Mouse (Mus musculus): Measurements from ENCODE around the gene Ccdc163. TPM values are rescaled to one million over a fixed set of nuclear protein-coding genes. Genes with fewer than 3 reads are reported as not detected.

Ccdc163 gene
- total and polyA plus RNA-seq, 3 experiments: 15.3 to 27.9 (median 18.1) TPM

GRCm38 (mm10) chr4:116729532-116729931 is 21.2 kb downstream of the Ccdc163 start:
- Histone ChIP-seq H3K27me3 (replicated peaks) (no peaks in the 10 kb centered on the region), H3K79me2 (replicated peaks; ENCODE audit: control insufficient read depth, extremely low read depth, insufficient read depth, poor library complexity, severe bottlenecking) (0 out of 2 replicates have a peak, but pooled peaks cover 2% of the 10 kb centered on the region), H3K4me2 (ENCODE audit: insufficient read depth, low read depth, poor library complexity, severe bottlenecking) (no peak overlapping the region), H3K4me1 (ENCODE audit: control insufficient read depth in 1 of 2, insufficient read depth in 2 of 2) (no peaks in the 10 kb centered on the region), H3K4me3 (replicated peaks in 1 of 3; ENCODE audit: low read depth in 2 of 3, low read length in 2 of 3, poor library complexity in 1 of 3) (no peak overlapping the region), H3K9ac (ENCODE audit: insufficient read depth, low read depth) (no peak overlapping the region), H3K36me3 (replicated peaks in 1 of 2; ENCODE audit: control insufficient read depth in 1 of 2, insufficient read depth in 1 of 2, low read length in 1 of 2) (no peaks in the 10 kb centered on the region), H3K27ac (ENCODE audit: insufficient read depth, low read depth) (no peak overlapping the region), H3K9me3 (replicated peaks; ENCODE audit: low read length) (no peaks in the 10 kb centered on the region)
- dilution Hi-C loops (cut with MboI; ENCODE audit: extremely low pct_ligation_motif_present, extremely low pct_unique_long_range_greater_than_20kb, low sequenced_read_pairs): no loop called here
- in situ Hi-C loops (cut with MboI; ENCODE audit: low pct_ligation_motif_present, low pct_unique_long_range_greater_than_20kb, low sequenced_read_pairs): no loop called here
- no peak for DNase-seq (ENCODE audit: extremely low read depth)
- TF ChIP-seq IRF4 (IDR thresholded peaks at IDR 0.05; ENCODE audit: low read depth, low read length) (no peak), MEF2A (IDR thresholded peaks at IDR 0.05; ENCODE audit: borderline replicate concordance, low read depth, low read length) (no peak), ELF1 (IDR thresholded peaks at IDR 0.05; ENCODE audit: low read depth, low read length) (no peak), E2F4 (IDR thresholded peaks at IDR 0.05; ENCODE audit: insufficient replicate concordance, low read depth, low read length) (no peak), EP300 (IDR thresholded peaks at IDR 0.05; ENCODE audit: low read length) (no peak), ZMIZ1 (IDR thresholded peaks at IDR 0.05; ENCODE audit: low read depth, low read length) (no peak), RCOR1 (conservative IDR thresholded peaks at IDR 0.05; ENCODE audit: low read depth, low read length) (no peak), TCF12 (IDR thresholded peaks at IDR 0.05; ENCODE audit: low read depth, low read length) (no peak), CHD1 (IDR thresholded peaks at IDR 0.05; ENCODE audit: low read depth, low read length) (no peak), TBP (conservative IDR thresholded peaks at IDR 0.05; ENCODE audit: low read depth, low read length) (no peak), HCFC1 (IDR thresholded peaks at IDR 0.05; ENCODE audit: low read depth, low read length) (no peak), BHLHE40 (IDR thresholded peaks at IDR 0.05; ENCODE audit: low read depth, low read length) (no peak), POLR2A (IDR thresholded peaks at IDR 0.05; ENCODE audit: low read depth, low read length) (no peak), CHD2 (IDR thresholded peaks at IDR 0.05; ENCODE audit: low read length) (no peak), USF1 (IDR thresholded peaks at IDR 0.05; ENCODE audit: low read depth, low read length) (no peak), GABPA (IDR thresholded peaks at IDR 0.05; ENCODE audit: insufficient replicate concordance, low read depth, low read length) (no peak), NELFE (IDR thresholded peaks at IDR 0.05; ENCODE audit: low read depth, low read length) (no peak), POLR2AphosphoS2 (IDR thresholded peaks at IDR 0.05; ENCODE audit: low read depth, low read length) (no peak), MAZ (IDR thresholded peaks at IDR 0.05; ENCODE audit: low read depth, low read length) (no peak)

- TF ChIP-seq POLR2A (IDR thresholded peaks at IDR 0.05; ENCODE audit: low read depth, low read length) (no peak), TBP (conservative IDR thresholded peaks at IDR 0.05; ENCODE audit: low read depth, low read length) (no peak), EP300 (IDR thresholded peaks at IDR 0.05; ENCODE audit: low read length) (no peak), RCOR1 (conservative IDR thresholded peaks at IDR 0.05; ENCODE audit: low read depth, low read length) (no peak), ZNF384 (IDR thresholded peaks at IDR 0.05; ENCODE audit: low read depth, low read length) (no peak), E2F4 (IDR thresholded peaks at IDR 0.05; ENCODE audit: insufficient replicate concordance, low read depth, low read length) (no peak), POLR2AphosphoS2 (IDR thresholded peaks at IDR 0.05; ENCODE audit: low read depth, low read length) (no peak), RAD21 (IDR thresholded peaks at IDR 0.05; ENCODE audit: low read depth, low read length) (no peak)
- Histone ChIP-seq H3K27me3 (replicated peaks) (no peaks in the 10 kb centered on the region), H3K27ac (ENCODE audit: insufficient read depth, low read depth) (no peak overlapping the region), H3K36me3 (replicated peaks in 1 of 2; ENCODE audit: control insufficient read depth in 1 of 2, insufficient read depth in 1 of 2, low read length in 1 of 2) (no peaks in the 10 kb centered on the region), H3K4me1 (ENCODE audit: control insufficient read depth in 1 of 2, insufficient read depth in 2 of 2) (no peaks in the 10 kb centered on the region), H3K9me3 (replicated peaks; ENCODE audit: low read length) (no peaks in the 10 kb centered on the region), H3K4me2 (ENCODE audit: insufficient read depth, low read depth, poor library complexity, severe bottlenecking) (no peak overlapping the region), H3K4me3 (replicated peaks in 1 of 3; ENCODE audit: low read depth in 2 of 3, low read length in 2 of 3, poor library complexity in 1 of 3) (no peak overlapping the region), H3K9ac (ENCODE audit: insufficient read depth, low read depth) (no peak overlapping the region), H3K79me2 (replicated peaks; ENCODE audit: control insufficient read depth, extremely low read depth, insufficient read depth, poor library complexity, severe bottlenecking) (no peaks in the 10 kb centered on the region)
- dilution Hi-C loops (cut with MboI; ENCODE audit: extremely low pct_ligation_motif_present, extremely low pct_unique_long_range_greater_than_20kb, low sequenced_read_pairs) (no loop called here), in situ Hi-C loops (cut with MboI; ENCODE audit: low pct_ligation_motif_present, low pct_unique_long_range_greater_than_20kb, low sequenced_read_pairs) (no loop called here)
- no peak for DNase-seq (ENCODE audit: extremely low read depth)
Observed at GRCm38 (mm10) chr4:116731077-116731476, 22.8 kb downstream of the Ccdc163 start.
